Mouse (Mus musculus): ENCODE data around the gene Trpt1. TPM values are rescaled to one million over a fixed set of nuclear protein-coding genes. Genes with fewer than 3 reads are reported as not detected.

The Trpt1 gene
- total and polyA plus RNA-seq, 2 experiments from 2014 or later = 28.4 to 32.0 TPM

GRCm38 (mm10) chr19:6997721-6998290, 1.9 kb downstream of the Trpt1 start:
- TF ChIP-seq CTCF (IDR thresholded peaks at IDR 0.05; ENCODE audit: low read depth) = no peak
- no peak for TF ChIP-seq EP300 (IDR thresholded peaks at IDR 0.05; ENCODE audit: low read depth)
- WGBS = 91% methylated on average over 9 of the region's 9 CpGs
- ATAC-seq (ENCODE audit: insufficient read depth, low read depth) = no peak
- no peak overlapping the region for H3K9ac ChIP-seq (replicated peaks; ENCODE audit: low read depth, low read length)
- H3K36me3 ChIP-seq (replicated peaks; ENCODE audit: control insufficient read depth, insufficient read depth, low read length) = peaks cover 25% of the 10 kb centered on the region
- H3K27ac ChIP-seq (ENCODE audit: low read depth) = no peak overlapping the region
- no peak overlapping the region for H3K4me3 ChIP-seq (ENCODE audit: low read depth, low read length)
- H3K9me3 ChIP-seq (replicated peaks; ENCODE audit: control insufficient read depth, low read length) = no peaks in the 10 kb centered on the region
- H3K4me2 ChIP-seq (ENCODE audit: low read depth, low read length) = no peak overlapping the region
- H3K27me3 ChIP-seq (ENCODE audit: control insufficient read depth, insufficient read depth, low read length) = no peaks in the 10 kb centered on the region
- peaks cover 22% of the 10 kb centered on the region for H3K4me1 ChIP-seq (ENCODE audit: control insufficient read depth, insufficient read depth)
- DNase-seq (ENCODE audit: low spot score) = no peak

- H3K9ac ChIP-seq (replicated peaks; ENCODE audit: low read depth, low read length) = no peak overlapping the region
- 97% methylated on average over 19 of the region's 19 CpGs for whole genome bisulfite sequencing
- H3K36me3 ChIP-seq (replicated peaks; ENCODE audit: control insufficient read depth, insufficient read depth, low read length) = peaks cover 25% of the 10 kb centered on the region
- H3K4me1 ChIP-seq (ENCODE audit: control insufficient read depth, insufficient read depth) = peaks cover 19% of the 10 kb centered on the region
- H3K4me2 ChIP-seq (ENCODE audit: low read depth, low read length) = no peak overlapping the region
- H3K27ac ChIP-seq (ENCODE audit: low read depth) = no peak overlapping the region
- no peak for TF ChIP-seq CTCF (IDR thresholded peaks at IDR 0.05; ENCODE audit: low read depth)
- TF ChIP-seq EP300 (IDR thresholded peaks at IDR 0.05; ENCODE audit: low read depth) = no peak
- no peaks in the 10 kb centered on the region for H3K9me3 ChIP-seq (replicated peaks; ENCODE audit: control insufficient read depth, low read length)
- DNase-seq (ENCODE audit: low spot score) (no peak), ATAC-seq (ENCODE audit: insufficient read depth, low read depth) (no peak)
- H3K4me3 ChIP-seq (ENCODE audit: low read depth, low read length) = no peak overlapping the region
- no peaks in the 10 kb centered on the region for H3K27me3 ChIP-seq (ENCODE audit: control insufficient read depth, insufficient read depth, low read length)
Measured at GRCm38 (mm10) chr19:6999360-7000063, 3.6 kb downstream of the Trpt1 start.

GRCm38 (mm10) chr19:7006892-7007593, 11.1 kb downstream of the Trpt1 start:
- TF ChIP-seq CTCF (IDR thresholded peaks at IDR 0.05; ENCODE audit: low read depth) (no peak), EP300 (IDR thresholded peaks at IDR 0.05; ENCODE audit: low read depth) (no peak)
- DNase-seq (ENCODE audit: low spot score) = no peak
- H3K4me2 ChIP-seq (ENCODE audit: low read depth, low read length) = no peak overlapping the region
- 79% methylated on average over 9 of the region's 9 CpGs for WGBS
- no peak overlapping the region for H3K27ac ChIP-seq (ENCODE audit: low read depth)
- no peak for ATAC-seq (ENCODE audit: insufficient read depth, low read depth)
- H3K4me3 ChIP-seq (ENCODE audit: low read depth, low read length) = no peak overlapping the region
- H3K9ac ChIP-seq (replicated peaks; ENCODE audit: low read depth, low read length) = no peak overlapping the region
- no peaks in the 10 kb centered on the region for H3K27me3 ChIP-seq (ENCODE audit: control insufficient read depth, insufficient read depth, low read length)
- no peaks in the 10 kb centered on the region for H3K36me3 ChIP-seq (replicated peaks; ENCODE audit: control insufficient read depth, insufficient read depth, low read length)
- peaks cover 7% of the 10 kb centered on the region; the same call in 1 of the 2 replicates for H3K4me1 ChIP-seq (ENCODE audit: control insufficient read depth, insufficient read depth)
- H3K9me3 ChIP-seq (replicated peaks; ENCODE audit: control insufficient read depth, low read length) = no peaks in the 10 kb centered on the region

- ATAC-seq (ENCODE audit: insufficient read depth, low read depth) = no peak
- Histone ChIP-seq H3K9me3 (replicated peaks; ENCODE audit: control insufficient read depth, low read length) (no peaks in the 10 kb centered on the region), H3K9ac (replicated peaks; ENCODE audit: low read depth, low read length) (no peak overlapping the region), H3K4me3 (ENCODE audit: low read depth, low read length) (no peak overlapping the region), H3K4me1 (ENCODE audit: control insufficient read depth, insufficient read depth) (no peaks in the 10 kb centered on the region), H3K27me3 (ENCODE audit: control insufficient read depth, insufficient read depth, low read length) (no peaks in the 10 kb centered on the region), H3K36me3 (replicated peaks; ENCODE audit: control insufficient read depth, insufficient read depth, low read length) (no peaks in the 10 kb centered on the region), H3K4me2 (ENCODE audit: low read depth, low read length) (no peak overlapping the region), H3K27ac (ENCODE audit: low read depth) (no peak overlapping the region)
- TF ChIP-seq EP300 (IDR thresholded peaks at IDR 0.05; ENCODE audit: low read depth) (no peak), CTCF (IDR thresholded peaks at IDR 0.05; ENCODE audit: low read depth) (no peak)
- WGBS = 88% methylated on average over 4 of the region's 4 CpGs
- DNase-seq (ENCODE audit: low spot score) = no peak
Measured at GRCm38 (mm10) chr19:7012426-7012825, 16.5 kb downstream of the Trpt1 start.

- no peak overlapping the region for H3K4me2 ChIP-seq (ENCODE audit: low read depth, low read length)
- DNase-seq (ENCODE audit: low spot score) = no peak
- no peak overlapping the region for H3K9ac ChIP-seq (replicated peaks; ENCODE audit: low read depth, low read length)
- no peak for ATAC-seq (ENCODE audit: insufficient read depth, low read depth)
- TF ChIP-seq EP300 (IDR thresholded peaks at IDR 0.05; ENCODE audit: low read depth) (no peak), CTCF (IDR thresholded peaks at IDR 0.05; ENCODE audit: low read depth) (no peak)
- no peaks in the 10 kb centered on the region for H3K36me3 ChIP-seq (replicated peaks; ENCODE audit: control insufficient read depth, insufficient read depth, low read length)
- 90% methylated on average over 9 of the region's 9 CpGs for WGBS
- H3K4me1 ChIP-seq (ENCODE audit: control insufficient read depth, insufficient read depth) = 0 out of 2 replicates have a peak, but pooled peaks cover 2% of the 10 kb centered on the region
- no peaks in the 10 kb centered on the region for H3K27me3 ChIP-seq (ENCODE audit: control insufficient read depth, insufficient read depth, low read length)
- H3K9me3 ChIP-seq (replicated peaks; ENCODE audit: control insufficient read depth, low read length) = no peaks in the 10 kb centered on the region
- H3K27ac ChIP-seq (ENCODE audit: low read depth) = no peak overlapping the region
- no peak overlapping the region for H3K4me3 ChIP-seq (ENCODE audit: low read depth, low read length)
Measured at GRCm38 (mm10) chr19:7013984-7014383, 18.1 kb downstream of the Trpt1 start.

Data from heart, postnatal 0 days (tissue).